Mouse (Mus musculus) kidney, adult 2 months (tissue): ENCODE measurements around the gene 3100002H09Rik.

Experiments
- CTCF ChIP-seq: fragments of 200-500 bp; conservative IDR thresholded peaks from 2 replicates; pipeline ENCODE4 v1.5.1; 2011; ENCODE audit warnings: low read depth, mild to moderate bottlenecking, control low read depth, low read length, moderate library complexity, mixed read lengths; ENCODE audit not compliant: insufficient read depth, insufficient read length
- POLR2A ChIP-seq: fragments of 200-500 bp; IDR thresholded peaks from one replicate; pipeline ENCODE4 v1.6.1; 2011; ENCODE audit warnings: low read depth, low read length, control low read depth

GRCm38 (mm10) chr4:124603712-124604111, 6.9 kb downstream of the 3100002H09Rik start:
- TF ChIP-seq CTCF (no peak), POLR2A (no peak)
